Mouse (Mus musculus): Measurements from ENCODE around the gene Ldha. TPM values are rescaled to one million over a fixed set of nuclear protein-coding genes. Genes with fewer than 3 reads are reported as not detected.
"Not testable (repeated sequence)": the region's sequence is repeated elsewhere in the genome, so short reads cannot be mapped to it uniquely, and the experiment has no call there.

Gene Ldha
- 596 and 701 TPM in 2 replicates for polyA plus RNA-seq (2015; fragmentation: Nextera tagmentation; extraction: Ambion mirVana)

GRCm38 (mm10) chr7:46840787-46841525, at the start of gene Ldha:
Gene Ldha (plus strand): TSS chr7:46841475.
- Histone ChIP-seq H3K9me3 (replicated peaks; ENCODE audit: control insufficient read depth, low read length, poor library complexity, severe bottlenecking) (no peaks in the 10 kb centered on the region), H3K4me1 (ENCODE audit: control insufficient read depth, insufficient read depth, low read length) (peaks cover 15% of the 10 kb centered on the region), H3K4me2 (ENCODE audit: low read length) (no peak within 1 kb of the TSS), H3K4me3 (ENCODE audit: low read depth, low read length) (no peak within 1 kb of the TSS), H3K36me3 (ENCODE audit: control insufficient read depth, insufficient read depth, low read length) (no peaks in the 10 kb centered on the region), H3K9ac (ENCODE audit: low read depth, low read length) (no peak within 1 kb of the TSS), H3K27me3 (ENCODE audit: control insufficient read depth, insufficient read depth, low read depth, low read length) (no peaks in the 10 kb centered on the region), H3K27ac (ENCODE audit: low read length) (no peak within 1 kb of the TSS)
- WGBS, result 36% methylated on average over 6 of the region's 6 CpGs
- no peak for ATAC-seq

DNA sequence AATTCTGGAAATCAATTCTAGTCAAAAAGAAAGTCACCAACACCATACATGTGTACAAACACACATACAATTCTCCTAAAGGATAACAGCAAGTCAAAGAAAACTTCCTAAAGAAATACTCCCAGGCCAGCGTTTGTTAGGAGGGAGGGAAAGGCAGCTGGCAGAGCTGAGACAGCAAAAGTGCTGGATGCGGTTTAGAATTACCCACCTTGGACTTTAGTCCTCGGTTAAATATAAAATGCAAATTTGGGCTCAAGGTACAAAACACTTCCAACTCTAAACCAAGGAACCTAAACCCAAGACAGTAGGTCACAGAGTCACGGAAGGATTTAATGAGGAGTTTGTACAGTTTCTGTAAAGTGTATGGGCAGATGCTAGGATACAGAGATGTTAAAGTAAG, 47.4 kb upstream of the Ldha start:
- Histone ChIP-seq H3K4me2 (ENCODE audit: low read length) (no peak overlapping the region), H3K4me3 (ENCODE audit: low read depth, low read length) (no peak overlapping the region), H3K27ac (ENCODE audit: low read length) (no peak overlapping the region), H3K4me1 (ENCODE audit: control insufficient read depth, insufficient read depth, low read length) (peaks cover 25% of the 10 kb centered on the region), H3K9ac (ENCODE audit: low read depth, low read length) (no peak overlapping the region), H3K9me3 (replicated peaks; ENCODE audit: control insufficient read depth, low read length, poor library complexity, severe bottlenecking) (no peaks in the 10 kb centered on the region), H3K27me3 (ENCODE audit: control insufficient read depth, insufficient read depth, low read depth, low read length) (no peaks in the 10 kb centered on the region), H3K36me3 (ENCODE audit: control insufficient read depth, insufficient read depth, low read length) (peaks cover 3% of the 10 kb centered on the region)
- 84% methylated on average over 4 of the region's 4 CpGs for WGBS
- ATAC-seq, result no peak

- ATAC-seq, result peak; percentile 98
- under 1% methylated on average over 73 of the region's 75 CpGs for WGBS
- Histone ChIP-seq H3K27ac (ENCODE audit: low read length) (peak within 1 kb of the TSS; percentile 94), H3K36me3 (ENCODE audit: control insufficient read depth, insufficient read depth, low read length) (peaks cover 6% of the 10 kb centered on the region), H3K9ac (ENCODE audit: low read depth, low read length) (peak within 1 kb of the TSS; percentile 95), H3K27me3 (ENCODE audit: control insufficient read depth, insufficient read depth, low read depth, low read length) (no peaks in the 10 kb centered on the region), H3K4me1 (ENCODE audit: control insufficient read depth, insufficient read depth, low read length) (peaks cover 25% of the 10 kb centered on the region), H3K4me2 (ENCODE audit: low read length) (peak within 1 kb of the TSS; percentile 84), H3K4me3 (ENCODE audit: low read depth, low read length) (peak within 1 kb of the TSS; percentile 97), H3K9me3 (replicated peaks; ENCODE audit: control insufficient read depth, low read length, poor library complexity, severe bottlenecking) (no peaks in the 10 kb centered on the region)
Observed at GRCm38 (mm10) chr7:46795287-46796205, 45.7 kb upstream of the Ldha start, which contains the start of the genes Hps5 and Gtf2h1. Gene Hps5 (minus strand): TSS chr7:46796064. Gene Gtf2h1 (plus strand): TSS chr7:46796103.

GRCm38 (mm10) chr7:46796206-46796679, 45.0 kb upstream of the Ldha start:
- peaks cover 25% of the 10 kb centered on the region for H3K4me1 ChIP-seq (ENCODE audit: control insufficient read depth, insufficient read depth, low read length)
- H3K9ac ChIP-seq (ENCODE audit: low read depth, low read length), result peak overlapping the region; percentile 95
- peak overlapping the region; percentile 77 for H3K4me2 ChIP-seq (ENCODE audit: low read length)
- peak overlapping the region; percentile 94 for H3K27ac ChIP-seq (ENCODE audit: low read length)
- H3K9me3 ChIP-seq (replicated peaks; ENCODE audit: control insufficient read depth, low read length, poor library complexity, severe bottlenecking), result no peaks in the 10 kb centered on the region
- WGBS, result under 1% methylated on average over 29 of the region's 31 CpGs
- ATAC-seq, result no peak; the same call in 1 of the 2 replicates
- peaks cover 7% of the 10 kb centered on the region for H3K36me3 ChIP-seq (ENCODE audit: control insufficient read depth, insufficient read depth, low read length)
- no peaks in the 10 kb centered on the region for H3K27me3 ChIP-seq (ENCODE audit: control insufficient read depth, insufficient read depth, low read depth, low read length)
- peak overlapping the region; percentile 97 for H3K4me3 ChIP-seq (ENCODE audit: low read depth, low read length)

- H3K9ac ChIP-seq (ENCODE audit: low read depth, low read length), result peak overlapping the region; percentile 95
- no peaks in the 10 kb centered on the region for H3K27me3 ChIP-seq (ENCODE audit: control insufficient read depth, insufficient read depth, low read depth, low read length)
- no peaks in the 10 kb centered on the region for H3K9me3 ChIP-seq (replicated peaks; ENCODE audit: control insufficient read depth, low read length, poor library complexity, severe bottlenecking)
- WGBS, result 60% methylated on average over 6 of the region's 6 CpGs
- peak overlapping the region; percentile 97 for H3K4me3 ChIP-seq (ENCODE audit: low read depth, low read length)
- no peak for ATAC-seq
- no peak overlapping the region for H3K27ac ChIP-seq (ENCODE audit: low read length)
- peaks cover 11% of the 10 kb centered on the region for H3K36me3 ChIP-seq (ENCODE audit: control insufficient read depth, insufficient read depth, low read length)
- peaks cover 25% of the 10 kb centered on the region for H3K4me1 ChIP-seq (ENCODE audit: control insufficient read depth, insufficient read depth, low read length)
- H3K4me2 ChIP-seq (ENCODE audit: low read length), result peak overlapping the region; percentile 77
Observed at GRCm38 (mm10) chr7:46796779-46797178, 44.5 kb upstream of the Ldha start.

GRCm38 (mm10) chr7:46810325-46810724, 30.9 kb upstream of the Ldha start:
- no peak overlapping the region for H3K4me2 ChIP-seq (ENCODE audit: low read length)
- H3K4me3 ChIP-seq (ENCODE audit: low read depth, low read length), result no peak overlapping the region
- no peaks in the 10 kb centered on the region for H3K9me3 ChIP-seq (replicated peaks; ENCODE audit: control insufficient read depth, low read length, poor library complexity, severe bottlenecking)
- H3K4me1 ChIP-seq (ENCODE audit: control insufficient read depth, insufficient read depth, low read length), result no peaks in the 10 kb centered on the region
- H3K27ac ChIP-seq (ENCODE audit: low read length), result no peak overlapping the region
- no peak overlapping the region for H3K9ac ChIP-seq (ENCODE audit: low read depth, low read length)
- no peaks in the 10 kb centered on the region for H3K27me3 ChIP-seq (ENCODE audit: control insufficient read depth, insufficient read depth, low read depth, low read length)
- H3K36me3 ChIP-seq (ENCODE audit: control insufficient read depth, insufficient read depth, low read length), result peaks cover 29% of the 10 kb centered on the region
- no peak for ATAC-seq
- 98% methylated on average over 6 of the region's 6 CpGs for WGBS

- Histone ChIP-seq H3K36me3 (ENCODE audit: control insufficient read depth, insufficient read depth, low read length) (peaks cover 40% of the 10 kb centered on the region), H3K27ac (ENCODE audit: low read length) (no peak overlapping the region), H3K4me3 (ENCODE audit: low read depth, low read length) (no peak overlapping the region), H3K4me2 (ENCODE audit: low read length) (no peak overlapping the region), H3K9me3 (replicated peaks; ENCODE audit: control insufficient read depth, low read length, poor library complexity, severe bottlenecking) (no peaks in the 10 kb centered on the region), H3K27me3 (ENCODE audit: control insufficient read depth, insufficient read depth, low read depth, low read length) (no peaks in the 10 kb centered on the region), H3K9ac (ENCODE audit: low read depth, low read length) (no peak overlapping the region), H3K4me1 (ENCODE audit: control insufficient read depth, insufficient read depth, low read length) (no peaks in the 10 kb centered on the region)
- 94% methylated on average over 4 of the region's 4 CpGs for WGBS
- ATAC-seq, result no peak
Observed at GRCm38 (mm10) chr7:46814012-46814411, 27.3 kb upstream of the Ldha start.

DNA sequence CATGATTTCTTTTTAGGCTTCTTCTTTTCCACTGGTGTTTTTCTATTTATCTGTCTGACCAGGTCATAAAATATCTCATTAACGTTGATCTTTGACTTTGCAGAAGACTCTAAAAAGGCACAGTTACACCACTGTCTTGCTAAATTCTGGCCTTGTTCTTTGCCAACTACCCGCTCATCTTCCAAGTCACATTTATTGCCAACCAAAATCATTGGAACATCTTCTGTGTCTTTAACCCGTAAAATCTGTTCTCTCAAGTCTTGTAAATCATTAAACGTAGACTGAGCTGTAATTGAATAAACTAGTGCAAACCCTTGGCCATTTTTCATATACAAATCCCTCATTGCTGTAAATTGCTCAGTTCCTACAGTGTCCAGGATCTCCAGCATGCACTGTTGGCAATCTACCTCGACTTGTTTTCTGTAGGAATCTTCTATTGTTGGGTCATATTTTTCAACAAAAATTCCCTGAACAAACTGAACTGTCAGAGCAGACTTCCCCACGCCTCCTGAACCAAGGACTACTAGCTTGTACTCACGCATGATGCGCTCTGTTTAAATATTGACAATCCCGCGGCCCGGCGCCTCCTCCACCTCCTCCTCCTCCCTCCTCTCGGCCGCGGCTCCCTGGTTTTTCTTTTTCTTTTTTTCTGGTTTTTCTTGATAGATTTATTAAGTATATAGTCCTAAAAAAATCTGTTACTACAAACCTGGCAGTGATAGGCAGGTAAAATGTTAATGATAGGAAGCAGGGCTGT, 20.2 kb upstream of the Ldha start:
- not testable (repeated sequence) for H3K4me1 ChIP-seq (ENCODE audit: control insufficient read depth, insufficient read depth, low read length); H3K4me3 ChIP-seq (ENCODE audit: low read depth, low read length); ATAC-seq; H3K27ac ChIP-seq (ENCODE audit: low read length); H3K4me2 ChIP-seq (ENCODE audit: low read length); H3K9me3 ChIP-seq (replicated peaks; ENCODE audit: control insufficient read depth, low read length, poor library complexity, severe bottlenecking); H3K9ac ChIP-seq (ENCODE audit: low read depth, low read length); H3K27me3 ChIP-seq (ENCODE audit: control insufficient read depth, insufficient read depth, low read depth, low read length)
- H3K36me3 ChIP-seq (ENCODE audit: control insufficient read depth, insufficient read depth, low read length), result peaks cover 41% of the 10 kb centered on the region
- WGBS, result 90% methylated on average over 15 of the region's 15 CpGs
